Mouse (Mus musculus) adipocyte (in vitro differentiated cells): ENCODE measurements at regions not wholly inside any gene's neighbourhood (a gene's known extent, or its start where the extent isn't known, plus 50 kb on each side); places are given as distances from the start of the nearest gene placed in this dataset.
"Not testable (repeated sequence)": the region's sequence is repeated elsewhere in the genome, so short reads cannot be mapped to it uniquely, and the experiment has no call there.

Experiments
- DNase-seq: peaks from one replicate; pipeline ENCODE4 v3.0.0-alpha.2; 2016; ENCODE audit warnings: low spot score

GRCm38 (mm10) chr6:47679946-47680345 lies 84.8 kb upstream of the Ezh2 start:
- DNase-seq = not testable (repeated sequence)

- not testable (repeated sequence) for DNase-seq
These were observed 77.6 kb upstream of the Ezh2 start for GRCm38 (mm10) chr6:47672741-47673140.

- DNase-seq = not testable (repeated sequence)
These were observed 57.7 kb upstream of the Ezh2 start for GRCm38 (mm10) chr6:47652880-47653279.

GRCm38 (mm10) chr6:47651385-47651718 lies 56.2 kb upstream of the Ezh2 start:
- DNase-seq = not testable (repeated sequence)

GRCm38 (mm10) chr6:47650463-47651384 lies 55.6 kb upstream of the Ezh2 start:
- peak; percentile 93 for DNase-seq

GRCm38 (mm10) chr6:47649961-47650360 lies 54.8 kb upstream of the Ezh2 start:
- DNase-seq = peak; percentile 50

GRCm38 (mm10) chr6:47649451-47649931 lies 54.4 kb upstream of the Ezh2 start:
- DNase-seq = peak; percentile 60

- DNase-seq = peak; percentile 40
These were observed 53.8 kb upstream of the Ezh2 start for GRCm38 (mm10) chr6:47648899-47649298.

GRCm38 (mm10) chr6:47648316-47648715 lies 53.2 kb upstream of the Ezh2 start:
- DNase-seq = no peak

GRCm38 (mm10) chr6:47647876-47648275 lies 52.7 kb upstream of the Ezh2 start:
- peak; percentile 45 for DNase-seq

GRCm38 (mm10) chr6:47646731-47647567 lies 51.8 kb upstream of the Ezh2 start:
- DNase-seq = peak; percentile 58

- no peak for DNase-seq
These were observed 50.9 kb upstream of the Ezh2 start for GRCm38 (mm10) chr6:47646022-47646421.
